11 mouse cellular contexts compared by ENCODE assay signal in the genomic region with DNA sequence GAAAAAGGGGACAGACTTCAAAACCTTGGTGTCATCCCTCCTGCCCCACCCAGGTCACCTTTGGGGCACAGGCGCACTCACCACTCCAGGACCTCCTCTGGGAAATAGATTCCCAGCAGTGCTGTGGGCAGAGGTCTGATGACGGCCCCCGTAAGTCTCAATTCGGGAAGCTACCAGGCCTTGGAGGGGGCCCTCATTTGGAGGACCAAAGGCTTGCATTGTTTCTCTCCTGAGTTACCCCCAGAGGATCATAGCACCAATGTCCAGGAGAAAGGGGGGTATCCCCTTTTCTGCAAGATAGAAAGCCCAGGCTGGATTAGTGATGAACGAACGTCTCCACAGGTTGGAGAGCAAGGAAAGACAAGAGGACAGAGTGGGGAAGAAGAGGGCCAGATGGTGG. TPM values are rescaled to one million over a fixed set of nuclear protein-coding genes. Genes with fewer than 3 reads are reported as not detected.
DNase-seq lines count a peak whose midpoint lies in the region; ATAC-seq and TF ChIP-seq lines count a peak whose summit lies in the region.
"Had no signal": no experiment of that assay in that cellular context is flagged by ENCODE, and none has a peak within 500 bp of the region (broad histone marks: within the 10 kb centered on the region; RNA-seq: fewer than 3 reads in every experiment).

No protein-coding gene starts in this region.

- peaks cover 59% of the 10 kb centered on the region for H3K4me1 ChIP-seq in E14TG2a.4 (replicated peaks; ENCODE audit: low read depth, low read length)
- peaks cover 15% of the 10 kb centered on the region for H3K4me1 ChIP-seq in brown adipose tissue, adult 24 weeks (ENCODE audit: control insufficient read depth, insufficient read depth, insufficient read length, low read length)
- H3K4me1 ChIP-seq in limb, embryonic 15.5 days: peaks cover 32% of the 10 kb centered on the region

- WGBS in limb, embryonic 15.5 days: 27% methylated on average over 6 of the region's 6 CpGs

- DNase-seq in kidney, adult 9 months: peak; percentile 9
- no peak for DNase-seq in kidney, adult 18-20 months
- DNase-seq in layer of hippocampus, adult 18-20 months (ENCODE audit: low spot score in 2 of 2): no peak
- no peak for DNase-seq in right cerebral cortex, postnatal 36 days (ENCODE audit: low spot score in 2 of 2)
- no peak for DNase-seq in thymus, postnatal 10 days (ENCODE audit: low spot score in 2 of 2)

- TF ChIP-seq CTCF in E14TG2a.4 (conservative IDR thresholded peaks at IDR 0.05; ENCODE audit: low read length): no peak

- no peaks in the 10 kb centered on the region for H3K36me3 ChIP-seq in E14TG2a.4 (ENCODE audit: insufficient read depth, low read length)
- H3K36me3 ChIP-seq in limb, embryonic 15.5 days: no peaks in the 10 kb centered on the region
- H3K36me3 ChIP-seq: hindbrain, embryonic 12.5 days had no signal

- H3K27me3 ChIP-seq in E14TG2a.4 (ENCODE audit: insufficient read depth, low read length): peaks cover 76% of the 10 kb centered on the region
- peaks cover 64% of the 10 kb centered on the region for H3K27me3 ChIP-seq in limb, embryonic 15.5 days

- ATAC-seq in limb, embryonic 15.5 days (ENCODE audit: insufficient number of reproducible peaks, low FRiP score, low TSS enrichment, low read depth): no peak

- H3K27ac ChIP-seq in brown adipose tissue, adult 24 weeks (replicated peaks; ENCODE audit: low read depth, low read length): no peak overlapping the region
- H3K27ac ChIP-seq in limb, embryonic 15.5 days: peak overlapping the region; percentile 80
- H3K27ac ChIP-seq: hindbrain, embryonic 12.5 days; layer of hippocampus, adult 2 months had no signal

- no peaks in the 10 kb centered on the region for H3K9me3 ChIP-seq in E14TG2a.4 (ENCODE audit: low read length)
- H3K9me3 ChIP-seq in limb, embryonic 15.5 days: no peaks in the 10 kb centered on the region
- H3K9me3 ChIP-seq: hindbrain, embryonic 12.5 days had no signal

- H3K4me3 ChIP-seq in E14TG2a.4 (replicated peaks; ENCODE audit: low read length): peak overlapping the region; percentile 23
- 0 out of 2 replicates have a peak overlapping the region, but pooled peaks have one; percentile 8 for H3K4me3 ChIP-seq in brown adipose tissue, adult 24 weeks (ENCODE audit: insufficient read depth, low read depth, low read length)
- 0 out of 2 replicates have a peak overlapping the region, but pooled peaks have one; percentile 0 for H3K4me3 ChIP-seq in limb, embryonic 15.5 days
- H3K4me3 ChIP-seq: hindbrain, embryonic 12.5 days; layer of hippocampus, adult 2 months had no signal

- no peak overlapping the region for H3K9ac ChIP-seq in limb, embryonic 15.5 days
- H3K9ac ChIP-seq: hindbrain, embryonic 12.5 days had no signal

- H3K4me2 ChIP-seq in limb, embryonic 15.5 days: no peak overlapping the region
- H3K4me2 ChIP-seq: hindbrain, embryonic 12.5 days had no signal

RNA-seq across cellular contexts. Expression of a gene that starts 2.0 kb away (rescaled TPM):
- 0.33 TPM in 1 of 2 replicates, not detected in the other for polyA plus RNA-seq in brown adipose tissue, adult 24 weeks (2012; ENCODE audit: insufficient read depth, insufficient read length, missing spikeins)
- polyA plus RNA-seq in limb, embryonic 15.5 days (2015; fragmentation: Nextera tagmentation; extraction: Ambion mirVana): 4.2 and 4.5 TPM in 2 replicates
- total RNA-seq in layer of hippocampus, adult 18-20 months (2021): under 1 TPM; 0.13 to 0.17 TPM
- total RNA-seq: gastrocnemius, adult 8-10 months had no signal

RNA-seq across cellular contexts. Expression of a gene that starts 29.5 kb away (rescaled TPM):
- 52.3 and 69.7 TPM in 2 replicates for polyA plus RNA-seq in brown adipose tissue, adult 24 weeks (2012; ENCODE audit: insufficient read depth, insufficient read length, missing spikeins)
- polyA plus RNA-seq in limb, embryonic 15.5 days (2015; fragmentation: Nextera tagmentation; extraction: Ambion mirVana): 95.6 and 98.8 TPM in 2 replicates
- total RNA-seq in layer of hippocampus, adult 18-20 months (2021): 10 to 100 TPM; 11.7 to 11.8 TPM

RNA-seq across cellular contexts. Expression of a gene that starts 58.2 kb away (rescaled TPM):
- 0.88 and 1.1 TPM in 2 replicates for polyA plus RNA-seq in brown adipose tissue, adult 24 weeks (2012; ENCODE audit: insufficient read depth, insufficient read length, missing spikeins)
- 5.2 and 5.3 TPM in 2 replicates for polyA plus RNA-seq in limb, embryonic 15.5 days (2015; fragmentation: Nextera tagmentation; extraction: Ambion mirVana)
- 1 to 10 TPM; 3.6 to 6.6 TPM for total RNA-seq in layer of hippocampus, adult 18-20 months (2021)
